Mouse (Mus musculus) erythroblast, embryonic 14.5 days (primary cell): ENCODE measurements around the gene Rcor1.

ENCODE experiments used
- GATA1 ChIP-seq: IDR thresholded peaks from 2 replicates; pipeline ENCODE4 v1.6.1; 2012; ENCODE audit warnings: low read length, inconsistent platforms, mixed read lengths
- TAL1 ChIP-seq: IDR thresholded peaks from 3 replicates; pipeline ENCODE4 v1.6.1; 2012; ENCODE audit warnings: low read length, inconsistent platforms, mixed read lengths

- TF ChIP-seq GATA1 (no peak), TAL1 (no peak)
Measured at GRCm38 (mm10) chr12:110993226-110993625, 45.9 kb upstream of the Rcor1 start.
